Mouse (Mus musculus) testis, postnatal 10 days (tissue): ENCODE measurements around the gene Zfp418.
"Not testable (repeated sequence)": the region's sequence is repeated elsewhere in the genome, so short reads cannot be mapped to it uniquely, and the experiment has no call there.

ENCODE experiments used
- DNase-seq: peaks from one replicate; pipeline ENCODE4 v3.0.0; 2021; ENCODE audit warnings: low spot score

Gene Zfp418

GRCm38 (mm10) chr7:7171227-7172147, at the start of gene Zfp418:
Zfp418 (plus strand) TSS chr7:7171330.
- DNase-seq, result peak; percentile 48

DNA sequence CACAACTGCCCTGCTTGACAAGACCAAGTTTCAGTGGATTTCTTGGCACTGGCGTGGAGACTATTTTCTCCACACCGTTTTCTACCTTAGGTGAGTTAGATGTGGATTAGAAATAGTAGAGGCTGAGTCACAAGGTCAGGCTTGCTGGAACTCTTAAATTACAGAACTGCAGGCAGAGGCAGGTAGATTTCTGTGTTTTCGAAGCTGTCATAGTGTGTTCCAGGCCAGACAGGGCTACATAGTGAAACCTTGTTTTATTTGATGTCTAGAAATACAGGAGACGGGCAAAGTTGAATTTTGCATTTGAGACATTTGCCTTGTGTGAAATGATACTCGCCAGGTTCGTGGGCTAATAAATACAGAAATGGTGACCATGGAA, 49.5 kb upstream of the Zfp418 start:
- DNase-seq, result no peak

DNA sequence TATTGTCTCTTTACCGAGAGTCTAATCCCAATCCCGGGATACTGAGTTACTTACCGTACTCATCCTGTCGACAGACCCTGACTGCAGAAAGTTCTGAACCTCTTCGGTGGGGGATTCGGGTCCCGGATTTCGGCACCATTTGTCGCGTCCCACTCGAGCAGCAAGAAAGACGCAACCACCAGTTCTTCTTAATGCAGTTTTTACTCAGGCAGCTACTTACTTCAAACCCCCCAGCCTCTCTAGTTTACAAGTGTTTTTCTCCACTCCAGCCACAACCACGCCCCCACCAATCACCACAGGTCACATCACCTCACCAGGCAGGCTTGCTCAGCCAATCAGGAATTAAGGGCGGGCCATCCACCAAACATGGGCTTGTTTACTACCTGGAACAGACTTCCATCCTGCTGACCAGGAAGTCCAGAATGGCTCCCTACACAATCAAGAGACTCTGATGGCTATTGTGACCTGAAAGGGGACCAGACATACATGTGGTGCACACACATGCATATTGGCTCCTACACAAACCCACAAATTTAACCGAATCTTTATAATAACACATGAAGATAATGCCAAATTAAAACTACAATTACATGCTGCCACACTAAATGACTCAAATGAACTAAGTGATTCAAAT, 40.5 kb upstream of the Zfp418 start:
- not testable (repeated sequence) for DNase-seq

- no peak for DNase-seq
Observed at GRCm38 (mm10) chr7:7132751-7133150, 38.4 kb upstream of the Zfp418 start.

- DNase-seq, result peak; percentile 68
Observed at GRCm38 (mm10) chr7:7136379-7136866, 34.7 kb upstream of the Zfp418 start, which contains the start of gene Zfp773. Zfp773 (minus strand) TSS chr7:7136755.

DNA sequence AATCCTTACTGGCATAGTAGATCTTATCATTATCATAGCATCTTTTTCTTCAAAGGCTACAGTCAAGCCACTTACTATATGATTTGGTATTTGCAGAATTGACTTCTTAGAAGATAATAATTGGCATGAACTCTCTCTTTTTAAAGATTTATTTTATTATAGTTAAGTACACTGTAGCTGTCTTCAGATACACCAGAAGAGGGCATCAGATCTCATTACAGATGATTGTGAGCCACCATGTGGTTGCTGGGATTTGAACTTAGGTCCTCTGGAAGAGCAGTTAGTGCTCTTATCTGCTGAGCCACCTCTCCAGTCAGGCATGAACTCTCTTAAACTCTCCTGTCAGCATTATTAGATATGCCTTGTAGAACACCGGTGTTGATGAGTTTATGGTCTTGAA, 26.9 kb upstream of the Zfp418 start:
- DNase-seq, result no peak

DNA sequence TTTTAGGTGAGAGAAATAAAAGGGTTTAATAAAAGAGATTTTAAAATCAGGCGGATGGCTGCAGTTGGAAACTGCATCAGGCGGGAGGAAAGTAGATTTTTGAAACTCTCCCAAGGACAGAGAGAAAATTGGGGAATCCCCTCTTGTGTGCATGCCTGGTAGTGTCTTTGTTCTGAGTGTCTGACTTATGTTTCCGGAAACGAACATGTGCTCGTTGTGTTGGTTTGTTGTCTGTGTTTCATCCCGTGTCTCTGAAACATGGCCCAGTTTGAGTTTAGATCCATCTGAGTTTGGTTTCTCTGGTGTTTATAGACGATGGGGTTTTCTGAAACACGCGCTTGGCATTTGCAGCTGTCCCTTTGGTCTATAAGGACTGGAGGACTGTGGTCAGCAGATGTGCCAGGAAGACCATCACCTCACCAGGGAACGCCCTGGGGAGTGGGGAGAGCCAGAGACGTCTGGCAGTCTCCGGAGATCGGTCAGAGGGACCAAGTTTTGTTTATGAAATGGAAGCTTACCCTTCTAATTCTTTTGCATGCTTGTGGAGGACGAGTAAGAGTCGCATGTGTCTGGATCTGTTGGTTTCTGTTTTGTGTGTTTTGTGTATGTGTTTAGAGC, 25.0 kb upstream of the Zfp418 start:
- DNase-seq, result no peak

DNA sequence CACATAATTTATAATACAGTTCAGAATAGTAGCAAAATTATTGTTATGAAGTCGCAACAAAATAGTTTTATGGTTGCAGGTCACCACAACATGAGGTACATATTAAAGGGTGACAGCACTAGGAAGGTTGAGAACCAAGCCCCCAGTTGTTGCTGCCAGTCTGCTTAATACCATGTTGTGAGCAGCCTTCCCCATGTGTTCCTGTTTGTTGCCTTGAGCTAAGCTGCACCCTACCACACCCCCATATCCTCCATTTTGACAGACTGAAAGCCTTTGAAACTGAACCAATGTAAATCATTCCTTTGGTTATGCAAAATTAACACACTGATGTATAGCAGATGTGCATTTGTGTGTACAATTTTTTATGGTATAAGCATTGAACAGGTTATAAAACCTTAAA, 14.8 kb downstream of the Zfp418 start:
- no peak for DNase-seq

- no peak for DNase-seq
Observed at GRCm38 (mm10) chr7:7187417-7188190, 16.5 kb downstream of the Zfp418 start.

DNA sequence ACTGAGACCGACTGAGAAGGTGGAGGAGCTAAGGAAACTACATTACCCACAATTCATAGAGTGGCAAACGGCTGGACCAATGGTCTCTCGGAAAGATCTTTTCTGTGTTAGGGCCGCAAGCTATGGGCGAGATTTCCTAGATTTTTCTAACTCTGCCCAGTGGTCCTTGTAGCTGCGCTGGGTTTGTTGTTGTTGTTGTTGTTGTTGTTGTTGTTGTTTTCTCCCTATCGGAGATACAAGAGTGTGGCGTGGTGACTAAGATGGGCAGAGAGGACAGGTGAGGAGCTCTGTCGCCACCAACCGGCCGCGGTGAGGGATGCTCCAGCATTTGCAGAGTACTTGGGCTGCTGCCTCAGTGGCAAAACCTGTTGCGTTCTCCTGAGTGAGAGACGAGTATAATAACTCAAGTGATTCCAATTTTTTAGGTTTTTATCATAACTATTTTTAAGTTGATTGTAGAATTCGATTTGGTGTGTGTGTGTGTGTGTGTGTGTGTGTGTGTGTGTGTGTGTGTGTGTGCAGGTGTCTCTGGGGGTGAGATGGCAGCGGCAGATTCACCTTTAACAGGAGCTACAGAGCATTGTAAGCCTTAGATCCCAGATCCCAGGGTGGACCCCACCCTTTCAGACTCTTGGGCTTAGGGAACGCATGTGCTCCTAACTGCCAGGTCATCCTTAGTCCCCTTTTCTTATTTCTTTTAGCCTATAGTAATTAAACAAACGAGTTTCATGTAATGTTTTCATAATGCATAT, 17.2 kb downstream of the Zfp418 start:
- peak; percentile 81 for DNase-seq

DNA sequence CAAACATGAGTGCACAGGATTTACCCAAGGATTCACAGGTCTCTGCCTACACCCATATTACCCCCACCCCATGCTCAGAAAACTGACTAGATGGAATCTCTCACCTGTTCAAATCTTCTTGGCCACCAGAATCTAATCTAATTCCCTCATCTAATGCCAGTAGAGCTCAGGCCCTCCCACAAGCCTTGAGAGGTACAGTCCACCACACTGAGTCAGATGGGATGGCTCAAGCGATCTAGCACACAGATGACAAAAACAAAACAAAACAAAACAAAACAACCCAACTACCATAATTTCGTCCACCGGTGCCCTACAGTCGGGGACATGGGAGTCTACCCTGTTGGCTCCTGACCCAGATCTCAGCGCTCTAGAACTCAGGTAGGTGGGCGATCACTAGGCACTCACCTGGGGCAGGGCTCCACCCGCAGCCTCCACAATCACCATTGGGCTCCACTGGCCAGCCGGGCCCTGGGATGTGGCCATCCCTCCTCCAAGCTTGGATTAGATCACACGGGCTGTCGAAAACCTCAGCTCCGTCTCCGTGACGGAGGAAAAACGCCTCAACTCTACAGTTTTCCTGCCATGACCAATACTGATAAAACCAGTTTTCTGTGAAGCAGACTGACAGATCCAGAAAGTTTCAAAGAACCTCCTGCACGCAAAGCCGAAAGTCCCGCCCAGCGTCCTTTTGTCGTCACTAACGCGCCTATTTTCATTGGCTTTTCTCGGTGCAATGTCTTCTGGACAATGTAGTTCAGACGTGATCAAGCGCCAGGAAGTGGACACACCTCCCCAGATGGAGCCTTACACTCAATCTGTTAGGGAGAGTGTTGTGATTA, 38.4 kb downstream of the Zfp418 start, which contains the start of gene Zfp772:
TSS of gene Zfp772 (minus strand) at position 686 of the 839 bp plus-strand sequence.
- DNase-seq, result peak; percentile 40
